Comparison of ENCODE assay signal across 20 mouse cellular contexts in genomic region chr5:30098260-30098659, GRCm38 (mm10). TPM values are rescaled to one million over a fixed set of nuclear protein-coding genes. Genes with fewer than 3 reads are reported as not detected.
A peak's percentile ranks its signal among the peaks of the same experiment; 100 is the strongest.
DNase-seq lines count a peak whose midpoint lies in the region; ATAC-seq and TF ChIP-seq lines count a peak whose summit lies in the region.
"Had no signal": no experiment of that assay in that cellular context is flagged by ENCODE, and none has a peak within 500 bp of the region (broad histone marks: within the 10 kb centered on the region; RNA-seq: fewer than 3 reads in every experiment).

No protein-coding gene starts in this region.

- no peaks in the 10 kb centered on the region for H3K79me2 ChIP-seq in heart, adult 2 months (replicated peaks; ENCODE audit: control insufficient read depth, insufficient read depth, low read length)
- no peaks in the 10 kb centered on the region for H3K79me2 ChIP-seq in MEL (ENCODE audit: control insufficient read depth, insufficient read depth, low read length, poor library complexity)

- H3K4me3 ChIP-seq in heart, adult 2 months: no peak overlapping the region
- H3K4me3 ChIP-seq in G1E (ENCODE audit: low read depth, low read length) (peak overlapping the region; percentile 21; the same call in 1 of the 2 replicates), MEL (ENCODE audit: control insufficient read depth in 1 of 2, insufficient read depth in 1 of 2, low read depth in 2 of 2, low read length in 2 of 2) (no peak overlapping the region)
- H3K4me3 ChIP-seq: embryonic facial prominence, embryonic 12.5 days; forebrain, embryonic 13.5 days; forebrain, embryonic 15.5 days had no signal

- peak; percentile 59 for DNase-seq in heart, adult 11 months
- DNase-seq in heart, adult 2 months: no peak
- no peak for DNase-seq in G1E (ENCODE audit: low spot score)
- DNase-seq in MEL (ENCODE audit: low read depth, low spot score): no peak
- DNase-seq: adrenal gland, adult 2 months; adrenal gland, postnatal 10 days; adrenal gland, postnatal 25 days; cerebellum, adult 11 months; cerebellum, adult 18-20 months; cerebellum, adult 9-10 months; cerebellum, postnatal 10 days; cerebellum, postnatal 25 days; forebrain, postnatal 0 days had no signal

- no peak overlapping the region for H3K9ac ChIP-seq in heart, adult 2 months (ENCODE audit: low read depth, low read length)
- no peak overlapping the region for H3K9ac ChIP-seq in MEL (ENCODE audit: control insufficient read depth, low read depth, low read length, poor library complexity, severe bottlenecking)
- H3K9ac ChIP-seq: embryonic facial prominence, embryonic 12.5 days; forebrain, embryonic 13.5 days; forebrain, embryonic 15.5 days; forebrain, postnatal 0 days had no signal

- TF ChIP-seq EP300 in heart, adult 2 months (IDR thresholded peaks at IDR 0.05; ENCODE audit: insufficient read depth, low read depth, low read length): no peak
- no peak for TF ChIP-seq EP300 in MEL (IDR thresholded peaks at IDR 0.05; ENCODE audit: low read depth in 1 of 2, low read length in 2 of 2)

- TF ChIP-seq CTCF in heart, adult 2 months (IDR thresholded peaks at IDR 0.05): no peak
- TF ChIP-seq CTCF in G1E (IDR thresholded peaks at IDR 0.05; ENCODE audit: low read depth, low read length): no peak
- TF ChIP-seq CTCF in MEL (IDR thresholded peaks at IDR 0.05 in 2 of 3, conservative IDR thresholded peaks at IDR 0.05 in 1 of 3; ENCODE audit: control insufficient read depth in 1 of 3, insufficient read depth in 1 of 3, low read depth in 2 of 3, low read length in 3 of 3, poor library complexity in 1 of 3, severe bottlenecking in 1 of 3): no peak

- ATAC-seq in G1E (ENCODE audit: extremely low read depth, insufficient number of reproducible peaks, low FRiP score, poor library complexity, severe bottlenecking): no peak
- ATAC-seq in megakaryocyte-erythroid progenitor cell, adult 5-6 weeks (replicated peaks; ENCODE audit: low FRiP score, low TSS enrichment, poor library complexity, severe bottlenecking): no peak
- ATAC-seq: forebrain, embryonic 13.5 days; forebrain, embryonic 15.5 days; forebrain, postnatal 0 days had no signal

- no peaks in the 10 kb centered on the region for H3K36me3 ChIP-seq in heart, adult 2 months (ENCODE audit: control insufficient read depth, insufficient read depth, low read length)
- H3K36me3 ChIP-seq in G1E (replicated peaks) (no peaks in the 10 kb centered on the region), MEL (ENCODE audit: control insufficient read depth in 1 of 2, insufficient read depth in 2 of 2, low read length in 2 of 2) (no peaks in the 10 kb centered on the region)
- H3K36me3 ChIP-seq: embryonic facial prominence, embryonic 12.5 days; forebrain, embryonic 15.5 days had no signal

- H3K4me1 ChIP-seq in heart, adult 2 months (ENCODE audit: control insufficient read depth, insufficient read depth, low read length): no peaks in the 10 kb centered on the region
- no peaks in the 10 kb centered on the region for H3K4me1 ChIP-seq in G1E (ENCODE audit: insufficient read depth, low read depth, low read length)
- H3K4me1 ChIP-seq in MEL (ENCODE audit: control insufficient read depth in 1 of 2, insufficient read depth in 2 of 2, low read length in 2 of 2): no peaks in the 10 kb centered on the region
- H3K4me1 ChIP-seq: embryonic facial prominence, embryonic 12.5 days; forebrain, embryonic 13.5 days; forebrain, embryonic 15.5 days had no signal

- H3K9me3 ChIP-seq in G1E (replicated peaks) (peaks cover 40% of the 10 kb centered on the region), MEL (replicated peaks; ENCODE audit: insufficient read depth, low read length) (no peaks in the 10 kb centered on the region)
- H3K9me3 ChIP-seq: forebrain, embryonic 13.5 days; forebrain, embryonic 15.5 days had no signal

- intact Hi-C loops in heart, adult 2 months (cut with DNase I): no loop called here

- H3K27ac ChIP-seq in heart, adult 2 months: no peak overlapping the region
- no peak overlapping the region for H3K27ac ChIP-seq in MEL (ENCODE audit: control insufficient read depth, low read depth, low read length)
- H3K27ac ChIP-seq: embryonic facial prominence, embryonic 12.5 days; forebrain, embryonic 13.5 days; forebrain, embryonic 15.5 days had no signal

- H3K27me3 ChIP-seq in heart, adult 2 months (ENCODE audit: control insufficient read depth, insufficient read depth, low read length): no peaks in the 10 kb centered on the region
- peaks cover 8% of the 10 kb centered on the region for H3K27me3 ChIP-seq in G1E (ENCODE audit: insufficient read depth, low read length)
- H3K27me3 ChIP-seq in MEL (ENCODE audit: control insufficient read depth in 1 of 2, insufficient read depth in 2 of 2, low read length in 2 of 2): no peaks in the 10 kb centered on the region
- H3K27me3 ChIP-seq: forebrain, embryonic 13.5 days; forebrain, embryonic 15.5 days had no signal

- WGBS in heart, adult 2 months: 79% methylated on average over 1 of the region's 1 CpGs

- no peak for TF ChIP-seq RAD21 in MEL (IDR thresholded peaks at IDR 0.05; ENCODE audit: low read depth, low read length)

- TF ChIP-seq POLR2A in heart, adult 2 months (IDR thresholded peaks at IDR 0.05; ENCODE audit: insufficient read depth, low read depth, low read length): no peak
- no peak for TF ChIP-seq POLR2A in MEL (IDR thresholded peaks at IDR 0.05; ENCODE audit: control insufficient read depth in 1 of 2, insufficient read depth in 1 of 2, low read depth in 1 of 2, low read length in 2 of 2, poor library complexity in 1 of 2)

TF ChIP-seq in MEL, 35 proteins besides CTCF, POLR2A, EP300 and RAD21:
- TF ChIP-seq POLR2AphosphoS5 (IDR thresholded peaks at IDR 0.05; ENCODE audit: borderline replicate concordance, low read depth, low read length): peak; percentile 78; the same call in 1 of the 2 replicates
- no peak for TF ChIP-seq TCF12 (IDR thresholded peaks at IDR 0.05; ENCODE audit: low read depth, low read length)
- TF ChIP-seq MAFK (IDR thresholded peaks at IDR 0.05; ENCODE audit: borderline replicate concordance, low read depth, low read length): no peak

RNA-seq across cellular contexts. Expression of gene Garem2, which starts 6.7 kb away (rescaled TPM):
- total RNA-seq in heart, adult 2 months (2021): under 1 TPM; 0.07 to 0.13 TPM
- 0.23 and 0.44 TPM in 2 replicates for polyA plus RNA-seq in heart, adult 2 months (2012; rRNA removed)
- total RNA-seq in G1E (2014; fragmentation: Nextera tagmentation) (not detected in 2 replicates), G1E (2017) (under 0.01 and 0.06 TPM in 2 replicates), MEL (2012; rRNA removed) (0.04 TPM in 1 of 2 replicates, not detected in the other)
- polyA plus RNA-seq in G1E (2012) (not detected in 2 replicates), MEL (2012; ENCODE audit: insufficient read depth in 1 of 2, insufficient read length in 2 of 2, low read depth in 1 of 2, low replicate concordance in 2 of 2, missing spikeins in 1 of 2) (not detected)
- not detected in 2 replicates for total RNA-seq in megakaryocyte-erythroid progenitor cell, adult 5-6 weeks (2014; fragmentation: Nextera tagmentation)
- total RNA-seq in megakaryocyte-erythroid progenitor cell, adult 5-6 weeks (2017): 0.47 TPM in 1 of 2 replicates, not detected in the other

RNA-seq across cellular contexts. Expression of gene 3110082J24Rik, which starts 7.6 kb away (rescaled TPM):
- total RNA-seq in heart, adult 2 months (2021): not detected
- polyA plus RNA-seq in heart, adult 2 months (2012; rRNA removed): not detected in 2 replicates
- total RNA-seq in G1E (2014; fragmentation: Nextera tagmentation): not detected in 2 replicates
- not detected in 2 replicates for total RNA-seq in G1E (2017)
- not detected in 2 replicates for polyA plus RNA-seq in G1E (2012)
- total RNA-seq in MEL (2012; rRNA removed): not detected in 2 replicates
- polyA plus RNA-seq in MEL (2012; ENCODE audit: insufficient read depth in 1 of 2, insufficient read length in 2 of 2, low read depth in 1 of 2, low replicate concordance in 2 of 2, missing spikeins in 1 of 2): not detected
- total RNA-seq in megakaryocyte-erythroid progenitor cell, adult 5-6 weeks (2014; fragmentation: Nextera tagmentation): not detected in 2 replicates
- total RNA-seq in megakaryocyte-erythroid progenitor cell, adult 5-6 weeks (2017): not detected in 2 replicates
- total RNA-seq: adrenal gland, adult 2 months; adrenal gland, postnatal 10 days; adrenal gland, postnatal 25 days; adrenal gland, postnatal 4 days; ES-E14 had no signal
- polyA plus RNA-seq: adrenal gland, adult 2 months; embryonic facial prominence, embryonic 14.5 days had no signal

RNA-seq across cellular contexts. Expression of gene Tyms, which starts 24.8 kb away (rescaled TPM):
- 1 to 10 TPM; 2.3 to 3.8 TPM for total RNA-seq in heart, adult 2 months (2021)
- 3.3 and 4.2 TPM in 2 replicates for polyA plus RNA-seq in heart, adult 2 months (2012; rRNA removed)
- total RNA-seq in G1E (2014; fragmentation: Nextera tagmentation) (98.4 and 101 TPM in 2 replicates), G1E (2017) (178 and 204 TPM in 2 replicates), MEL (2012; rRNA removed) (150 and 163 TPM in 2 replicates)
- polyA plus RNA-seq in G1E (2012) (23.0 and 31.9 TPM in 2 replicates), MEL (2012; ENCODE audit: insufficient read depth in 1 of 2, insufficient read length in 2 of 2, low read depth in 1 of 2, low replicate concordance in 2 of 2, missing spikeins in 1 of 2) (100 to 1,000 TPM in 1 of 2 experiments, not detected in 1; 203 TPM)
- 86.1 and 88.4 TPM in 2 replicates for total RNA-seq in megakaryocyte-erythroid progenitor cell, adult 5-6 weeks (2014; fragmentation: Nextera tagmentation)
- total RNA-seq in megakaryocyte-erythroid progenitor cell, adult 5-6 weeks (2017): 124 and 172 TPM in 2 replicates

RNA-seq across cellular contexts. Expression of gene Hadha, which starts 56.7 kb away (rescaled TPM):
- 1,000 to 10,000 TPM; 1,174 to 1,333 TPM for total RNA-seq in heart, adult 2 months (2021)
- 367 and 592 TPM in 2 replicates for polyA plus RNA-seq in heart, adult 2 months (2012; rRNA removed)
- 121 and 133 TPM in 2 replicates for total RNA-seq in G1E (2014; fragmentation: Nextera tagmentation)
- 162 and 168 TPM in 2 replicates for total RNA-seq in G1E (2017)
- polyA plus RNA-seq in G1E (2012): 18.4 and 29.8 TPM in 2 replicates
- 120 and 121 TPM in 2 replicates for total RNA-seq in MEL (2012; rRNA removed)
- polyA plus RNA-seq in MEL (2012; ENCODE audit: insufficient read depth in 1 of 2, insufficient read length in 2 of 2, low read depth in 1 of 2, low replicate concordance in 2 of 2, missing spikeins in 1 of 2): 100 to 1,000 TPM; 107 to 271 TPM
- total RNA-seq in megakaryocyte-erythroid progenitor cell, adult 5-6 weeks (2014; fragmentation: Nextera tagmentation): 116 and 125 TPM in 2 replicates
- total RNA-seq in megakaryocyte-erythroid progenitor cell, adult 5-6 weeks (2017): 157 TPM in 2 replicates

RNA-seq across cellular contexts. Expression of gene Hadhb, which starts 56.8 kb away (rescaled TPM):
- 1,000 to 10,000 TPM; 1,981 to 2,338 TPM for total RNA-seq in heart, adult 2 months (2021)
- polyA plus RNA-seq in heart, adult 2 months (2012; rRNA removed): 1,187 and 1,731 TPM in 2 replicates
- total RNA-seq in G1E (2014; fragmentation: Nextera tagmentation) (61.4 and 74.9 TPM in 2 replicates), G1E (2017) (108 and 112 TPM in 2 replicates), MEL (2012; rRNA removed) (162 and 173 TPM in 2 replicates)
- polyA plus RNA-seq in G1E (2012) (16.3 and 51.3 TPM in 2 replicates), MEL (2012; ENCODE audit: insufficient read depth in 1 of 2, insufficient read length in 2 of 2, low read depth in 1 of 2, low replicate concordance in 2 of 2, missing spikeins in 1 of 2) (100 to 1,000 TPM in 1 of 2 experiments, 10 to 100 TPM in 1; 33.0 to 161 TPM)
- total RNA-seq in megakaryocyte-erythroid progenitor cell, adult 5-6 weeks (2014; fragmentation: Nextera tagmentation): 85.5 and 94.8 TPM in 2 replicates
- total RNA-seq in megakaryocyte-erythroid progenitor cell, adult 5-6 weeks (2017): 65.4 and 79.4 TPM in 2 replicates

Comparison
In these comparisons a context has a peak if more than half of its experiments do, and no peak if none do; other contexts are left out.
1. RNA of gene Tyms, which starts 24.8 kb away (total RNA-seq): 98.4 to 204 TPM in G1E, 150 to 163 TPM in MEL and 86.1 to 172 TPM in megakaryocyte-erythroid progenitor cell, adult 5-6 weeks; 2.3 to 3.8 TPM in heart, adult 2 months; every median in the first group is over 10 times any median in the second.